Mouse (Mus musculus) frontal cortex, adult 2 months (tissue): Measurements from ENCODE around the gene Sytl1. TPM values are rescaled to one million over a fixed set of nuclear protein-coding genes. Genes with fewer than 3 reads are reported as not detected.

Experiments used
- DNase-seq, 2 experiments: peaks; one replicate each; pipeline ENCODE4 v3.0.0; 2022; ENCODE audit warnings: low spot score in 1 of 2; ENCODE audit errors: extremely low spot score in 1 of 2
- polyA plus RNA-seq: library from polyadenylated mRNA; depleted of rRNA; stranded (reverse); fragments of >200 nt; gene quantifications from 2 replicates; pipeline ENCODE4 v1.2.3, GENCODE M21; 2012; rRNA removed

Gene Sytl1
- 1.2 and 1.6 TPM in 2 replicates for polyA plus RNA-seq

DNA sequence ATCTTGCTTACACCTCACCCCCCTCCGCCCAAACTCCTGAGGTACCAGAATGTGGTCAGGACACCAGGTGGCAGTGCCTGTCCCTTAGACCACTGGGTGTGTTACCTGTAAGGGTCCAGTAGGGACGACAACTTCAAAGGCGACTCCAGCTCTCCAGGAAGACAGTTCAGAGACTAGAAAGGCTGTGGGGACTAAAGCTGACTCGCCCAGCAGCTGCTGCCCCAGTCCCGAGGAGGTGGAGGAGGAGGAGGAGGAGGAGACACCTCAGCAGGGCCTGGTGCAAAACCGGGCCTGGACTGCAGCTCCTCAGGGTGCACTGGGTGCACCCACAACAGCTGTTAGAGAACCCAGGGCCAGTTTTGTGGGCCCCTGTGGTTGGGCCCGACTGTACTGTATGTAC is at the start of gene Sytl1:
TSS of gene Sytl1 (minus strand) at position 232 of the 400 bp plus-strand sequence.
- DNase-seq: no peak

- DNase-seq: peak; percentile 56 to 95
Measured at GRCm38 (mm10) chr4:133309948-133310347, 47.0 kb upstream of the Sytl1 start.

DNA sequence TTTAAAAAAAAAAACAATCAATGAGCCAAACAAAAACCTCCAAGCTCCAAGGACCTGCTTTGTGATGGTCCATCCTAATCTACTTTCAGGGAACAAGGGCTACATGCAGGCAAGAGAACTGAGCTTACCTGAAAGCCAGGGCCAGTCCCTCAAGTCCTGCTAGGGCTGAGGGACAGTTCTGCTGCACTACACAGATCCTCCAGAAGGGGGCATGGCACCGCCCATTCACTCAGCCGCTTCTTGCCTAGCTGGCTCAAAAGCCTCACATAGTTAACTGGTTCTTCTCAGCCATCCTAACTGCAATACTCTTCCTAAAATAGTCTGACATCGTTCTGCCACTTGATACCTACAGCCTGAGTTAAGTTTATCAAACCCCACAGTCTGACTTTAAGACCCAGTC is 44.4 kb upstream of the Sytl1 start:
- DNase-seq: peak in 1 of 2 experiments; percentile 79

DNA sequence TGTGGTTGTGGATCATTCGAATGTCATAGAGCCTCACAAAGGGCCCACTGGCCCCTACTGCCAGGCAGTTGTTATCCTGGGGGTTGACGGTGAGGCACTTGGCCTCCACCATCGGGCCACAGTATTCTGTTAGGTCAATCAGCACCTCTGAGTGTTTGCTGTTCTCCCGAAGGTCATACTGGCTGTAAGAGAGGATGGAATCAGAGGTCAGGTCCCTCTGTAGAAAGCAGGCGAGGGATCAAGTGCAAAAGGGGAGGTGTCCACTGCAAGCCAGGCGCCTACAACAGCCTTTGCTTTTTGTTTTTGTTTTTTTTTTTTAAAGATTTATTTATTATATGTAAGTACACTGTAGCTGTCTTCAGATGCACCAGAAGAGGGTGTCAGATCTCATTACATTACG is 42.9 kb upstream of the Sytl1 start:
- no peak for DNase-seq

GRCm38 (mm10) chr4:133304770-133305169 is 41.9 kb upstream of the Sytl1 start:
- DNase-seq: no peak

DNA sequence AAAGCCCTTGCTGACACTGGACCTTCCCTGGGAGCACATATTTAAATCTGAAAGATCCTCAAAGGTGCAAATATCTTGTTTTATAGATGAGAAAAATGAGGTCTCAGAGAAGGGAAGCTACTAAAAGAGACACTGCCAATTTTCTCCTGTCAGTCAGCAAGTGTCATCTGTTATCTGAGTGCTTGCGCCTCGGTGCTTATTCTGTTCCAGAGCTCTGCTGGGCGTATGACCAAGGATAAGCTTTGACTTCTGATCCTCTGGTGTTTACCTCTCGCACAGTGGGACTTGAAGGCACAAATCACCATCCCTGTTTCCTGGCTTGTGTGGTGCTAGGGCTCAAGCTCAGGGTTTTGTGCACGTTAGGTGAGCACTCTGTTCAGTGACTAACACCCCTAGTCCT is 39.8 kb upstream of the Sytl1 start:
- DNase-seq: no peak

- DNase-seq: peak in 1 of 2 experiments; percentile 86
Measured at GRCm38 (mm10) chr4:133301802-133302201, 38.9 kb upstream of the Sytl1 start.

- no peak for DNase-seq
Measured at GRCm38 (mm10) chr4:133300421-133300820, 37.5 kb upstream of the Sytl1 start.

- peak; percentile 66 to 80 for DNase-seq
Measured at GRCm38 (mm10) chr4:133299701-133300100, 36.8 kb upstream of the Sytl1 start.

GRCm38 (mm10) chr4:133298516-133299365 is 35.8 kb upstream of the Sytl1 start:
- DNase-seq: peak; percentile 82 to 89

DNA sequence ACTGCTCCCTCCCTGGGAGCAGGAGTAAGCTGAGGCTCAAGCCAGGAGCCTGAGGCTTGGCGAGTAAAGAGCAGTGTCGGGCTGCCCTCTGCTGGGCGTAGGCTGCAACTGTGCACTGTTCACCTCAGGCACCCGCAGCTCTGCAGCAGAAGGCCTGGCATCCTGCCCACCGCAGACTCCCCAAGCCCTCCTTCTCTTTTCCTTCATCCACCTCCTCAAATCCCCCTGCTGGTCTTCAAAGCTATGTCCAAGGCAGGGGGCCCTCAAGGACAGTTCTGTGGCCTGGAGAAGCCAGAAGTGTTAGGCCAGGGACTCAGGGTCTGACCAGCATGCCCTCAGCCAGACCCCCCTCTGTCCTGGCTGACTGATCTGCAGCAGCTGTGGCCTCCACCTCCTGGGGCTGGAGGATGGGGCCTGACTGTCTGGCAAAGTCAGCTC is 34.9 kb upstream of the Sytl1 start:
- DNase-seq: peak; percentile 74 to 91

DNA sequence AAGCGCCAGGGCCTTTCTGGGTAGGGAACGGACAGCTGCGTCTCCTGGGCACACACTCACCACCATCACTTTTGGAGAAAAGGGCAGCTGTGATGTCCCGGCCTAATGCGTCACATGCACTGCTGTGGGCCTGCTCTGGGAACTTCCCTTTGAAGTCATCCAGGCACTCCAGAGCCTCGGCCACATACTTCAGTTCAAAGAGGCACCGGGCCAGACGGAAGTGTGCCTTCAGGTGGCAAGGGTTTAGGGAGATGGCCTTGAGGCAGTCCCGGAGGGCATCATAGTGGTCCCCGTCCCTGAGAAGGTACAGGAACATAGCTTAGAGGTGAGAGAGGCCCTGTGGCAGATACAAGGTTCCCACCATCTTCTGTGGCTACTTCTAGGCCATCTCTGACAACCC is 34.4 kb upstream of the Sytl1 start:
- DNase-seq: no peak

- no peak for DNase-seq
Measured at GRCm38 (mm10) chr4:133294084-133294483, 31.2 kb upstream of the Sytl1 start.

DNA sequence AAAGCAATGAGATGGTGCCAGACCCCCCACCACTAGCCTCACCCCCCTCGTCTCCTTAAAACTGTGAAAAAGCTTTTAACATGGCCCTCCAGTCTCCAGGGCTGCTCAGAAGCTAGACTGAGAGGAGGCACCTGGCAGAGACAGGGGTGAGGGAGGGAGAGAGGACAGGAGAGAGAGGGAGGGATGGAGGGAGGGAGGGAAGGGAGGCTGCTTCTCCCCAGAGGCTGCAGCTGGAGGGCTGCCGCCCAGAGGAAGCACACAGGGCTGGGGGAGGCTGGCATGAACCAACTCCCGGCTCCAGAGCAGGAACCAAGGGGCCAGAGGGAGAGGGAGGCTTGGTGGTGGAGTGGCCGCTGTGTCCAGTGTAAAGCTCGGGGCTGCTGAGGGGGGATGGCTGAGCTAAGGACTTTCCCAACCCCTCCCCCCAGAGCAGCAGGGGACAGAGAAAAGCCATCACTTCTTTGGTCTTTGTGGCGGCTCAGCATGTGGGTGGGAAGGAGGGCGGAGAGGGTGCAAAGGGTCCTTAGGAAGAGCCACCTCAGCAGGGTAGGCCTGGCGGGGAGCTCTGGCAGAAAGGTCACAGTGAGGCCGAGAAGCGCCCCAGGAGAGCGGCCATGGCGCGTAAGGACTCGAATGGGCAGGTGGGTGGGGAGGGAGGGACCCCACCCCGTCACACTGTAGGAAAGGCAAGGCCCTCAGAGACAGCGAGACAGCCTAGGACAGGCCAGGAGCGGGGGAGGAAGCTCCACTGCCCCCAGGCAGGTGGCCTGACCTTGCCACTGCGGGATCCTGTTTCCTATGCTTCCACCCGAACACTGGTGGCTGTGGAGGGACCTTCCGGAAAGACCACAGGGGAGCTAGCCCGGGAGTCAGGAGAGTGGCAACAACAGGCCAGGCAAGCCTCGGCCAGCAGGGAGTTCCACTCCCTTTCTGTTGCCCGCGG is 30.3 kb upstream of the Sytl1 start:
- no peak for DNase-seq

DNA sequence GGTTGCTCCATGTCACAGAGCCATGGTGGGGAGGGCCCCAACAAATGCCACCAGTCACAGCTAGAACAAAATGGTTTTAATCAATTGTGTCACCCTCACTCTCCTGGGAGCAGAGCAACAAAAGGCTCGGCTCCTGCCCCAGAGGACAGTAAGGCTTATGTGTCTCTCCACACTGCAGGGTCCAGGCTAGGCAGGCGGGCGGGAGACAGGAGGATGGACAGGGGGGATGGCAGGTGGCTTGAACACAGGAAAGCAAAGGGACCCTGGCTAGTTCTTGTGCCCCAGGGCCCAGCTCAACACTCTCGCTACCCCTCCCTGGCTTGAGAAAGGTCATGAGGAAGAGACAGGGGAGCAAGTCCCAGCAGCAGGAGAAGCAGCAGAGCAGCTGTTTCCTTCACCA is 29.5 kb upstream of the Sytl1 start:
- DNase-seq: no peak

- no peak for DNase-seq
Measured at GRCm38 (mm10) chr4:133291255-133291654, 28.3 kb upstream of the Sytl1 start.

GRCm38 (mm10) chr4:133286476-133287077 is 23.7 kb upstream of the Sytl1 start:
- no peak for DNase-seq

DNA sequence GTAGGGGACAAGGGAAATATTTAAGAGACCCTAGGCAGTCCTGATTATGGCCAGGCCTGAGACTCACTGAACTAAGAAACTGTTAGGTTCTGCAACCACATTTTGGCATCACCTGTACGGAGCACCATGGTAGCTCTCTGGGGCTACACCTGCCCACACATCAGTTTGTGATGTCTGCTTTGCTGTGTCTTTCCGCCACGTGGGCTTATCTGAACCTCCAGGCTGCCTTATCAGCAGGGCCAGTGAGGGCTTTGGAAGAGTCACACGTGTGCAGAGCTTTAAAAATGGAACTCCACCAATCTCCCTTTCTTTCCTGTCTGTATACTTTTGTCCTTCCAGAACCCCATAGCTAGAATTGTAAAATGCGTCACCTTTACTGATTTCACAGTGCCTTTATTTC is 23.0 kb upstream of the Sytl1 start:
- no peak for DNase-seq

GRCm38 (mm10) chr4:133285299-133285698 is 22.4 kb upstream of the Sytl1 start:
- DNase-seq: no peak

GRCm38 (mm10) chr4:133282656-133283055 is 19.7 kb upstream of the Sytl1 start:
- DNase-seq: no peak

DNA sequence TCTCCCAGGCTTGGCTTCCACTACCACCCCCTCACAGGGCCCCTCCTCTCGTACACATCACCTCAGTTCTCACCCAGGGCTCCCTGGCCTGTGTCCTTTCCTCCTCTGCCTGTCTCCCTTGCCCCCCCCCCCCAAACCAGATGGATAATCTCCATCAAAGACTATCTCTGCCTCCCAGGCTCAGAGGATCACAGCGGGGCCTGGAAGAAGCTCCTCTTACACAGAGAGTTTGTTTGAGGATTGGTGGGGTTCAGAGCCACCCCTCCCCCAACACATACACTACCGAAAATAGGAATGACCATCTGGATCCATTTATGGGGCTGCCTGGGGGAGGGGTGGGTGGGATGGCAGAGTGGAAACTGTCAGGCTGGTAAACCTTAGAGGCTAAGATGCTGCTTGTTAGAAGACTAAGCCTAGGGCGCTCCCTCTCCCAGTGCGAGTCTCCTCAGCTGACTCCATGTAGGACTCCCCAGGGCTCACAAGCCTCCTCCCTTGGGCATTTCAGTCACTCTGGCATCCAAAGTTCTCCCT is 19.1 kb upstream of the Sytl1 start:
- DNase-seq: no peak
